Mouse (Mus musculus) kidney, postnatal 25 days (tissue): ENCODE measurements around the gene Ptbp2.

Experiments
- DNase-seq, 2 experiments: peaks; one replicate each; pipeline ENCODE4 v3.0.0; 2021; ENCODE audit warnings: mixed read lengths in 2 of 2

Ptbp2 gene

DNA sequence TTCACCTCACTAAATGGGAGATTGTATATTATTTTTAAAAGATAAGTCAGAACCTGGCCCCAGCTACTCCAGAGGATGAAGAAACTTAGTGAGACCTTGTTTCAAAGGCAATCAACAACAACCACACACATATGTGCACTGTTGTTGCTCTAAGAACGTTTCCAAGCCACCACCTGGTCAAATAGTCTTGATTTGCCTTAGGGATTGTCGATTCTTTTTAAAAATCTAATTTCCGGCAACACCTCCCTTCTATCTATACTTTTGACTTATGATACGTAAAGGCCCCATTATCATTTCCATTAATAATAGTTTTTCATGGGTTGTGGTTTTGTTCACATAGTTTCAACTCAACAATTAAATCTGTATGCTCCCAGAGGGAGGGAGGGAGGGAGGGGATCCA lies at the start of gene Ptbp2:
Gene Ptbp2 (minus strand): TSS at position 101 of the 400 bp plus-strand sequence.
- DNase-seq = no peak

GRCm38 (mm10) chr3:119814678-119815077 lies 30.4 kb upstream of the Ptbp2 start:
- DNase-seq = no peak

DNA sequence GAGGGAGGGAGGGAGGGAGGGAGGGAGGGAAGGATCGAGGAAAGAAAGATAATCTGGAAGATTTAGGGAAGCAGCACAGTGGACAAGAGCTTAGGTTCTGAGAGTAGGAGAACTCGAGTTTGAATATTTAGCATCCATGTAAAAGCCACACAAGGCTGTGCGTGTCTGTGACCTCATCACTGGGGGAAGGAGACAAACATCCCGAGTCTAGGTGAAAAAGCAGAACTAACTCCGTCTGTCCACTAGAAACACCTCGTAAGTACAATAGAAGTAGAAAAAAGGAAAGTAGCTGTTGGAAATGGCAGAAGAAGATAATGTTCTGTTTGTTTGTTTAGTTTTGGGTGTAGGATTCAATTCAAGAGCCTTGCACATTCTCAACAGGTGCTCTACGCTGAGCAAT lies 21.9 kb upstream of the Ptbp2 start:
- DNase-seq = no peak

DNA sequence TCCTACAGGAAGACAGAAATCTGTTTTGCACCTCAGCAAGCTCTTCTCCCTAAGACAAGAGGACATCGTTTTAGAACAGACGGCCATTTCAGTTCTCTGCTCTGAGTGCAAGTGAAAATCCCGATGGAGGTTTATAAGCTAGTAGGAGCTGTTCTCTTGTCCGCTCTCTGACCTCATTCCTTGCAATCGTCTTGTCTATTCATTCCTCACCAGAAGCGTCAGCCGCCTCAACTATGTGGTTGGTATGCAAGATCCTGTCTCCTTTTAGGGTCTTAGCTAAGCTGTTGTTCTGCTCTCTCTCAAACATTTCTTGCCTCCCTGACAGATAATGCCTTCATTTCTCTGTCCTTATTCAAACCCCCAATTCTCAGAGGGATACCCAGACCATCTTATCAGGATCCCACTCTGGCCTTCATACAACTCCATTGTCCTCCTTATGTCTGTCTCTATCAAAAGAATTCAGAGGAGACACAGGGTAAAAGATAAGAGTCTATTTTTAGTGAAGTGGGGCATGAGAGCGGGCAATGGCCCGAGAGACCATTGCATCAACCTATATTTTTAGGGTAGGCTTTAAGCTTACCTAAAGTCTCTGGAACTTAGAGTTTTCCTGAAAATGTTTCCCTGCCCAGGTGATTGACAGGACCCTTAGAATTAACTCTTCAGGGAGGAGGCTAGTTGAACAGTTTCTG lies 10.6 kb upstream of the Ptbp2 start:
- DNase-seq = no peak

DNA sequence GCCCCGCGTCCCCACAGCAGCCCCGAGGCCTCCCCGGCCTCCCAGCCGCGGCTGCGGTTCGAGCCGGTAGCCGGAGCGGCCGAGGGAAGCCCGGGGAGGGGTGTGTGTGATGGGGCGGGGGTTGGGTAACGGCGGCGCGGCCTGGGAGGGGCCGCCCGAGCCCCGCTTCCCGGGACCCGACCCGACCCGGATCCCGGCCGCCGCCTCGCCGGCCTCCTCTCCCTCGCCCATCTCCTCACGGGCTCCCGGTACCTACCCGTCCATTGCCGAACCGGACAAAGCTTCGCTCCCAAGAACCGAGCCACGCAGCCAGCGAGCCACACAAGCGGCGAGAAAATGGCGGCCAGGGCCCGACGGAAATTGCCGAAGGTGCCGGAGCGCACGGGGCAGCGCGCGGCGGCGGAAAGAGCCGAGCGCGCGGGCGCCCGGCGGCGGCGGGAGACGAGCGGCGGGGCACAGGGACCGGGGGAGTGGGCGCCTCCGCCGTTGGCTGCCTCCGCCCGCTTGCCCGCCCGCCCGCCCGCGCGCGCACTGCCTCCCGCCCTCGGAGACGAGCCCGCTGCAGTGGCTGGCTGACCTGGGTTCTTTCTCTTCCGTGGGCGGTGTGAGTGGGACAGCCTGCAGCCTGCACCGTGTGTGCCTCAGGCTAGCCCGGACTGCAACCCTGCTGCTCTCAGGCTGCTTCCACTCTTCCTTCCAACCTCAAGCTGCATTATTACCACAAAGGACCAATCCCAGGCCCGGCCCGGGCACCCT lies 1.1 kb downstream of the Ptbp2 start:
- DNase-seq = peak; percentile 89 to 93

- peak; percentile 56 to 72 for DNase-seq
Observed at GRCm38 (mm10) chr3:119782022-119782945, 2.0 kb downstream of the Ptbp2 start.

DNA sequence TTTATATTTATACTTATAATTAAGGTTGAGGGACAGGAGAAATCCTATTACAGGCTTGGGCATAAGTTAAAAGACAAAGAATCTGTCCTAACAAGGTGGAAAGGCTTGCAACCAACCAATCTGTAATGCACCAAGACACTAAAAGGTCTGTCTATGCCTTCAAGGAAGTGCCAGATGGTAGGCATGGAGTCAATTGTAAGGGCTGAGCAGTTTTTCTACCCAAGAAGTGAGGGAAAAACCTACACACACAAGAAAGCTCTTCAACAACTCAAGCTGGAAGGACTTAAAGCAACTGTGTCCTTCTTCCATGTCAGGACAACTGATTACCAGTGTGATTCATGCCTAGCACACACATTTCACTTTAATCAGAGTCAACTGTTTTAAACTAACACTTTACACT lies 3.4 kb downstream of the Ptbp2 start:
- DNase-seq = no peak

DNA sequence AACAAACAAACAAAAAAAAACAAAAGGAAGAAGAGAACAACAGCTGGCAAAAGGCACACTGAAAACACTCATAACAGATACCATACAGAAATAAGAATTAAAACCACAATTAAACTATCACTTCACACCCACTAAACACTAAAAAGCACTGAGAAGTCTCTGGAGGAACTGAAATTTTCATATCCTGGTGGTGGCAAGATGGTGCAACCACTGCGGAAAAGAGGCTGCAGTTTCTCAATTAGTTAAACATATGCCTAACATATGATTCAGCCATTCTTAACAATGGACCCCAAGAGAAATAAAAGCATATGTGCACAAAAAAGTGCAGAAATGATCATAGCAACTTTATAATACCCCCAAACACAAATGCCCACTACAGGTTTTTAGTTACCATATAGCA lies 5.0 kb downstream of the Ptbp2 start:
- no peak for DNase-seq

DNA sequence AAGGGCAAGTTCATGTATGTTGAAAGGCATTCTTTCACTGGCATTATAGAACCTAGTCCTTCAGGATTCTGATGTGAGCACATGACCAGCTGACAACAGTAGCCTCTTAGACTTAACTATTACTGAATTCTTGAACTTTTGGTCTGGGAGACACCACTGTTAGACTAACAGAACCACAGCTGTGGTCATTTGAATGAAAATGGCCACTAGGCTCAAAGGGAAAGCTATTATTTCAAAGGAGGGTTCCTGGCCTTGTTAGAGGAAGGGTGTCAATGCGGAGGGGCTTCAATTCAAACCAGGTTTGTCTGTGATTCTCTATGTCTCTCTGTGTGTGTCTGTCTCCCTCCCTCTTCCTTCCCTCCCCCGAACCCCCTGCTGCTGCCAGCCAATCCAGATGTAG lies 5.8 kb downstream of the Ptbp2 start:
- no peak for DNase-seq

GRCm38 (mm10) chr3:119776129-119776528 lies 8.1 kb downstream of the Ptbp2 start:
- DNase-seq = peak; percentile 28 to 47

GRCm38 (mm10) chr3:119772789-119773188 lies 11.5 kb downstream of the Ptbp2 start:
- DNase-seq = no peak

DNA sequence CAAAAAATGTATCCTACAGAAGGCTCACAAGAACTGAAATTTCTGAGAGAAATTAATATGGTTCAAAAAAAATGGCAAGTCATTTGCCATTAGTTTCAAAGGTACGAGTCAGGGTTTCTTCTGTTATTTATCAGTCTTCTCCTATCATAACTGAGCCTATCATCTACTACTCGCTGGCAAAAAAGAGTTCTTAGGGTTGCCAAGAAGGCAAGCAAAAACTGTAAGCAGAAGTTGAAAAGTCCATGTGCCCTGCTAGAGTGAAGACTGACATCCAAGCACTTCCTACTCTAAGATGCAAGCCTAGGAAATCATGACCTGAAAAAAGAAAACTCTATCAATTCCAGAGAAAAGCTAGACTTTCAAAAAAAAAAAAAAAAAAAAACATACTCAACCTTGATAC lies 20.5 kb downstream of the Ptbp2 start:
- DNase-seq = no peak

DNA sequence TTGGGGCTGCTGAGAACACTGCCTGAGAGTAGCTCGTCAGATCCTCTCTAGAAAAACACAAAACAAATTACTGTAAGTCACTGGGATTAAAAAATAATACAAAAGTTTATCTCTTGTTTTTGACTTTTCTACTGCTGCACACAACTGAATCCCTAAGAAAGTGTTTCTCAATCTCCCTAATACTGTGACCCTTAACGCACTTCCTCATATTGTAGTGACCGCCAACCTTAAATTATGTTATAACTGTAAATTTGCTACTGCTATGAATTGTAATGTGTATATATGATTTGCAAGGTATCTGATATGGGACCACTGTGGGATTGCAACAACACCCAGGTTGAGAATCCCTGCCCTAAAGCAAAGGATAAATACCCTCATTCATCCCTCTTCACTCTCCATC lies 22.5 kb downstream of the Ptbp2 start:
- no peak for DNase-seq

- no peak for DNase-seq
Observed at GRCm38 (mm10) chr3:119753791-119754190, 30.5 kb downstream of the Ptbp2 start.

DNA sequence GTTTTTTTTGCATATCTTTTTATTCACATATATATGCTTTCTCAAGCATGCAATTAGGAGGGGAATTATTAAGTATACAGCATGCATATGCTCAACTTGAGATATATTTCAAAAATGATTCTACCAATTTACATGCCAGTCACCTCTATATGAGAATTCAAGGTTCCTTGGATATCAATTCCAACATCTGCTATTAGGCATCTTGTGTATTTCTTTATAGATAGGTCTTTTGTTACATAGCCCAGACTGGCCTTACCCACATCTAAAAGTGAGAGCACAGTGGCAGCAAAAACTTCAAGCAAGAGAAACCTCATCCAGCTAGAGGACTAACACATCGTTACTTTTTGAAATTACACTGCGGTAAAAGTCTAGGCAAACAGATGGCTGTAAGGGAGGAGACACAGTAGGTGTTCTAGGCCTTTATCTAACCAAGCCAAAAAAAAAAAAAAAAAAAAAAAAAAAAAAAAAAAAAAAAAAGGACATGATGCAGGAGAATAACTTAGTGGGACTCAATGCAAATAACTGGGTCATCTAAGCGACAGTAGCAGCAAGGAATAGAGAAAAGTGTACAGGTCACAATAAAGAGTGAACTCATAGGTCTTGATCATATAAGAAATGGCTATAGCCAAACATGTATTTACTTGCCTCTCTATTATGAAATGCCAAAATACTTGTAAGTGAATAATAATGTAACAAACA lies 34.6 kb downstream of the Ptbp2 start:
- DNase-seq = no peak

DNA sequence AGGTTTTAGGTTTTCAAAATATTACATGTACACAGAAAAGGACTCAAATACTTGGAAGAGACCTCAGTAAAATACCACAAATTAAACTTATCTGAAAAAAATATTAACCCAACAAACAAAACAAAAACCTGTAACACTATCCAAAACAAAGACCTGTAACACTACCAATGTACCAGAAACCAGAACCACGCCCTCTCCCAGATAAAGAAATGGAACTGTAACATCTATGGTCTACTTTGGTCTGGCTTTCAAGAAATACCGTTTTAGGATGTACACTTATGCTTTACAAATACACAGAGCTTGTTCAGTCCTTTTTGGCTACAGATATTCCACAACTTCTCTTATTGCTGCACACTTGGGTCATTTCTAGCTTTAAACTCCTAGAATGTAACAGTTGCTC lies 35.1 kb downstream of the Ptbp2 start:
- DNase-seq = no peak

DNA sequence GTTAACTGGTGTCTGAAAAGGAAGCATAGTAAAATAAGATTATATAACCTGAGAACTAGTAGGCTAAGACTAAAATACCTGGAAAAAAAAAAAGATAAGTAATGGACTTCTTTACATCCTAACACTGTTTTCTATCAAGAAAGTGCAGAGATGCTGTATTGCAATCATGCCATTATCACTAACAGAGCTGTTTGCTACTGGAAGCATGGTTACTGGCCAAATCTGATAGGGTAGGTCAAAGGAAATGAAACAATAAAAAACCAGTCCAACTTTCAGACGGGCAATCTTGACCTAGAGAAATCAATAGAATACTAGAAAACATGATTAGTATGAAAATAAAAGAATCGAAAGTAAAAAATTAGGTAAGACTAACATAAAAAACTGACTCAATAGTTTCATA lies 37.6 kb downstream of the Ptbp2 start:
- no peak for DNase-seq

DNA sequence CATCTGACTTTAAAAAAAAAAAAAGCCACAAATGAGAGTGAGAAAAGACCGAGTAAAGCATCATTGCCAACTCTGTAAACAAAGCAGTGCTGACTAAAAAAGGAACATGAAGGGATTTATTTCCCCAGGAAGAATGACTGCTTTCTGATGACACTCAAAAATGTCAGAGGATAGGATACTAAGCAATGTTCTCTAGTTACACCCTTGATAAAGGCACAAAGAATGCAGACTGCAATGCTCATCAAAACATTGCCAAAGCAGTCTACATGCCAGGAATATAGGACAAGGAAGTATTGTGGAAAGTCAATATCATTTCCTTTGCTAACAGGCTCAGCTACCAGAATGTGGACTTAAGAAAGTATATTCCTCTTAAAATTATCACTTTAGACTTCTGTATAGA lies 38.5 kb downstream of the Ptbp2 start:
- DNase-seq = no peak

GRCm38 (mm10) chr3:119729863-119730262 lies 54.4 kb downstream of the Ptbp2 start:
- no peak for DNase-seq

DNA sequence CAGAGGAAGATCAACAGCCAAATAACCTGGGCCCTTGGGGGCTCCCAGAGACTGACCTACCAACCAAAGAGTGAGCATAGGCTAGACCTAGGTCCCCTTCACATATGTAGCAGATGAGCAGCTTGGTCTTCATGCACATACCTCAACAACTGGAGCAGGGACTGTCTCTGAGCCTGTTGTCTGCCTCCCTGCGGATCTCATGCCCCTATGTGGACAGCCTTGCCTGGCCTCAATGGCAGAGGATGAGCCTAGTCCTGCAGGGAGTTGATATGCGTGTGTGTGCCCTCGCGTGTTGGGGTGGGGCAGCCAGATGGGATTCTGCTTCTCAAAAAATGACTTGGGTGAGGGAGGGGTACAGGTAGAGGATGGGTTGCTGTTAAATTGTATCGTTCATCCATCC lies 72.2 kb downstream of the Ptbp2 start:
- no peak for DNase-seq

GRCm38 (mm10) chr3:119711503-119711902 lies 72.8 kb downstream of the Ptbp2 start:
- no peak for DNase-seq

DNA sequence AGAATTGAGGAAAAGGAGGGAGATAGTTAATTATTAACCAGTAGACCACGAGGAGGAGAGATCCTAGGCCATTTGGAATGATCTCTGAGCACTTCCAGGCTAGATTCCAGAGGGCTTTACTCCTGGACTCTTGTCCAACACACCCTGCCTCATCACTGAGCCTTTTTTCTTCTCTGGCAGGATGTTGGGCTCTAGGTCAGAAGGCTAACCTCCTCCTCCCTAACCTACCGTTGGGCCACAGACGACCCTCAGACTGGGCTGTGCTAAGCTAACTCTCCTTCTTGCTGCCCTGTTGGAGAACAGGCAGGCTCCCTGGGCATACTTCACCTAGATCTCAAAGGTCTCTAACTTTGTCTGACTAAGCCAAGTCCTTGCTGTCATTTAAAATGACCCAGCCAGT lies 82.8 kb downstream of the Ptbp2 start:
- DNase-seq = peak; percentile 73 to 83

- no peak for DNase-seq
Observed at GRCm38 (mm10) chr3:119684741-119685140, 99.5 kb downstream of the Ptbp2 start.
